In genomic region chr5:44159231-44159630, GRCm38 (mm10) we compare ENCODE assay signal across 14 mouse cellular contexts. TPM values are rescaled to one million over a fixed set of nuclear protein-coding genes. Genes with fewer than 3 reads are reported as not detected.
"Had no signal": no experiment of that assay in that cellular context is flagged by ENCODE, and none has a peak within 500 bp of the region (broad histone marks: within the 10 kb centered on the region; RNA-seq: fewer than 3 reads in every experiment).

No protein-coding gene starts in this region.

- DNase-seq: lung, adult 2 months; lung, postnatal 14 days; lung, postnatal 36 days; retina, postnatal 1 day; right cerebral cortex, postnatal 25 days; right cerebral cortex, postnatal 4 days; spleen, adult 18-20 months; thymus, adult 18-20 months; thymus, postnatal 14 days; thymus, postnatal 36 days had no signal

- ATAC-seq: lung, postnatal 0 days; midbrain, embryonic 13.5 days; midbrain, embryonic 15.5 days had no signal

RNA-seq across cellular contexts. Expression of gene Prom1, which starts 57.4 kb away (rescaled TPM):
- total RNA-seq: monocyte, adult 5-6 weeks had no signal
